Mouse (Mus musculus) small intestine, adult 2 months (tissue): ENCODE measurements around the gene Slfnl1.

ENCODE experiments used
- CTCF ChIP-seq: fragments of 200-500 bp; IDR thresholded peaks from 2 replicates; pipeline ENCODE4 v1.5.1; 2012; ENCODE audit warnings: low read depth, mild to moderate bottlenecking, control low read depth, inconsistent platforms, low read length, moderate library complexity, mixed read lengths; ENCODE audit not compliant: insufficient replicate concordance, insufficient read length; ENCODE audit errors: extremely low read depth
- POLR2A ChIP-seq: fragments of 200-500 bp; IDR thresholded peaks from 2 replicates; pipeline ENCODE4 v1.6.1; 2012; ENCODE audit warnings: low read depth, mild to moderate bottlenecking, control low read depth, inconsistent platforms, low read length, moderate library complexity

GRCm38 (mm10) chr4:120523092-120523491 lies 8.9 kb upstream of the Slfnl1 start:
- TF ChIP-seq CTCF (no peak), POLR2A (no peak)
